Mouse (Mus musculus): ENCODE results near the gene Tprg. TPM values are rescaled to one million over a fixed set of nuclear protein-coding genes. Genes with fewer than 3 reads are reported as not detected.

Tprg gene
- polyA plus RNA-seq (2015; fragmentation: Nextera tagmentation; extraction: Ambion mirVana) = 0.15 and 0.40 TPM in 2 replicates

DNA sequence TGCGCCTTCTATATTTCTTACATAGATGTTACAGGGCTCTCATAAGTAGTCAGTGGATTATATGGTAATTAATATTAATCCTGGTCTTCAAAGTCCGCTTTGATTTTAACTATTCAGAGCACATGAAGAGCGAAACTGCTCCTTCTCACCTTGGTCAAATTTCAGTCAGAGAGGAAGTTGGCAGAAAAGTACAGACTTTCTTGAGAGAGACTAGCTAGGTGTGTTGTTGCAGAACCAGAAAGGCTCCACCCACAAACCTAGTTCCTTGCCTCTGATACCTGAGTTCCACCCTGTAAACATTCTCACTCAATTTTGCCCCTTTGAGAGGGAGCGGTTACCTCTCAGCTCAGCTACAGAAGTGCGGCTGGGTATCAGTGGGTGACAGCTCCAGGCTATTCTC is at the start of gene Tprg:
Tprg (plus strand) TSS at position 301 of the 400 bp plus-strand sequence.
- no peak for DNase-seq (ENCODE audit: low spot score)

GRCm38 (mm10) chr16:25238274-25239050 is 48.2 kb upstream of the Tprg start:
- DNase-seq (ENCODE audit: low spot score) = no peak

DNA sequence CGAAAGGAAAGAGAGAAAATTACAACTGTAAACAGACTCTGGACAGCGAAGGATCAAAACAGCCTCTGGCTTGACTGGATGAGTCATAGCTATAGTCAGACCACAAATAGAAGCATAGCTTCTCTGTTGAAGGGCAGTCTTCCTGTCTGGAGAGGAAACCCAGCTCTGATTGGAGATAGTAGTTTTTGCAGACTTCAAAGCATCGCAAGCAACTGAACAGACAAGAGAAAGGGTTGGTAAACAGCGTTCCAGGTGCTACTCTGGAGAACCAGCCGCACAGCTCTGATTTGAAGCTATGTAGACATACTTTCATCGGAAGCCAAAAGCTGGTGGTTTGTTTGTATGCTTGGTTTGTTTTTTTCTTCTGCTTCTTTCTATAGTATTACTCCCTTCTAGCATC is 37.7 kb upstream of the Tprg start:
- peak; percentile 58 for DNase-seq (ENCODE audit: low spot score)

DNA sequence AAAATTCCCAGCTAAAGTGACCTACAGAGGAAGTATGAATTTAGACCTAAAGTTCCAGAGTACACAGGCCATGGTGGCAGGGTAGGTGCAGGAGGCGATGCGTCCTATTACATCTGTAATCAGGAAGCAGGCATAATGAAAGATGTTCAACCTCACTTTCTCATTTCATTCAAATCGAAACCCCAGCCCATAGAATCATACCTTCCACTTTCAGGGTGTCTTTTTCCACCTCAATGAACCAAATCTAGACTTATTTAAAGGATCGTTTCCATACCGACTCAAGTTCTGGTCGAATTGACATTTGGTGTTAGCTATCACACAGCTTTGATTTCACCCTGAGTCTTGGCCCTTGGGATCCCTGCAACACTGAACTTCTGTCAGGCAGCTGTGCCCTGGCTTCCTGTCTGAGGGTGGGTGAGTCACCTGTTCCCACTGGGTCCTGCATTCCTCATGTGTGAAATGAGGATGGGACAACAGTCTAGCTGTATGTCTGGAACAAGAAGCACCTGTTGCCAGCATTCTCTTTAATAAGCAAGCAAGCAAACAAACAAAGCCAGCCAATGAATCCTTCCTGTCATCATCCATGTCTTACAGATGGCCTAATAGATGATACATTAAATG is 36.4 kb upstream of the Tprg start:
- DNase-seq (ENCODE audit: low spot score) = no peak

- DNase-seq (ENCODE audit: low spot score) = no peak
Observed at GRCm38 (mm10) chr16:25251080-25251479, 35.5 kb upstream of the Tprg start.

- no peak for DNase-seq (ENCODE audit: low spot score)
Observed at GRCm38 (mm10) chr16:25254646-25255045, 32.0 kb upstream of the Tprg start.

DNA sequence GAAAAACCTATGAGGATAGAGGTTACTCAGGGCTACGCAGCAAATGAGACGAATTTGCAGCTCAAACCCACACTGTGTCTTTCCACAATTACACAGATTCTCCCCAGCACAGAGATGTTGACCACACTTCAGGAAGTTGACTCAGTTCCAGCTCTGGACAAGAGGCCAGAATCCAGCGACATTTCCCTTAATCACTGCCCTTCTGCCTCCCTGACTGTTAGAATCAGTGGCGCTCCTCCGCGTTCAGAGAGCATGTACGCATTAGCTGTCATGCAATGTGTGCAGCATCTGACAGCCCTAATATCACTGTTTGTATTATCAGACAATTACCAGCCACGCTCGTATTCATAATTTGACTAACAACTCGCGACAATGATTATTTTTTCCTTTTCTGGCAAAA is 31.4 kb upstream of the Tprg start:
- no peak for DNase-seq (ENCODE audit: low spot score)

DNA sequence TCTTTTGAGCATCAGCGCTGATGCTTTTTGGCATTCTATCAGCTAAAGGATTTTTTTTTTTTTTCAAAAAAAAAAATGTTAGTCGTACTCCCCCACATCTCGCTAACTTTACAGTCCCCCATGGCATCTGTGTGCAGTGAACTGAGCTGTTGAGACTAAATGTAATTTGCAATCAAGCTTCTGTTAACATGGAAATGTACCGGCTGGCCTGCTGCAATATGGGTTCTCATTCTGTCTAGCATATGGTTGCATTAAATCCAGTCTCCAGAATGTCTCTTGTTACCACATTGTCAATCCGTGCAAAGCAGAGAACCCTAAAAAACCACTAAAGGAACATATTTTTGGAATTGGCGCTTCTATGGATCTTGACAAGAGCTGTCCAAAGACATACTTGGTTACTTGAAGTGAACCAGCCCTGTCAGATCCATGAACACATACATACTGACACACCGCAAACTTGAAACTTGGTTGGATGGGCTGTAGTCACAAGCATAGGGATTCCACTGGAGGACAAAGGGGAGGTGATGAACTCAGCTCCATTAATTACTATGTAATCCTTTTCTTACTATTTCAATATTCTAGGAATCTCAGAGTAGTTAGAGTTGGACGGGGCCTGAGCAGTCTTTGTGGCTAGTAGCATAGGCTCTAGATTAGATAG is 30.9 kb upstream of the Tprg start:
- no peak for DNase-seq (ENCODE audit: low spot score)

DNA sequence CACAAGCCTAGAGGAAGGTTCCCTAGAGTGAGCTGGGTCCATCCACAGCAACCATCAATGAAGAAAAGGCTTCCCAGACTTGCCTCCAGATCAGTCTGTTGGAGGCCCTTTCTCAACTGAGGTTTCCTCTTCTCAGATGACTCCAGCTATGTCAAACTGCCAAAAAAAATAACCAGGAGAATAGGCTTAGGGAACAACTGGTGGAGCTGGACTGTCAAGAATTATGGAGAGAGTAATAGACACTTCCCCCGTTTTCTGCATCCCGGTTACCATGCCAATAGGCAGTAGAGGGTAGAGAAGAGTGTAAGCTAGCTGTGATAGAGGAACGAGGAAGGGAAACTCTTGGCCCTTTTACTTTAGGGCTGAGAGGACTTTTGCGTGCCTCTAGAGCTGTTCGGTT is 24.3 kb upstream of the Tprg start:
- DNase-seq (ENCODE audit: low spot score) = no peak

DNA sequence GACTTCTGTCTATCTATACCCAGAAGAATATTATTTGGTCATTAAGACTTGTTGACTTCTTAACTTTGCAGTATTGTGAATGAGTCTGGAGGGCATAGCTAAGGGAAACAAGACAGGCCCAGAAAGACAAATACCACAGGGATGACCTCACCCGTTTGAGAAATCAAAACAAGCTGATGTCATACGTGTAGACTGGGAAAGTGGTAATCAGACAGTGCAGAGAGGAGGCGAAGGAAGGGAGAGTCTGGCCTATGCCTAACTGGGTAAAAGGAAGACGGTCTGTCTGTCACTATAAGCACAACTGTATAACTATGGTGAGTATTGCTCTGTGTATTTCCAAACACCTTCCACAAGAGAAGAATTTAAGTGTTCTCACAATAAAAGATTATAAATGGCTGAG is 23.7 kb upstream of the Tprg start:
- DNase-seq (ENCODE audit: low spot score) = no peak

GRCm38 (mm10) chr16:25263520-25264149 is 23.0 kb upstream of the Tprg start:
- peak; percentile 85 for DNase-seq (ENCODE audit: low spot score)

DNA sequence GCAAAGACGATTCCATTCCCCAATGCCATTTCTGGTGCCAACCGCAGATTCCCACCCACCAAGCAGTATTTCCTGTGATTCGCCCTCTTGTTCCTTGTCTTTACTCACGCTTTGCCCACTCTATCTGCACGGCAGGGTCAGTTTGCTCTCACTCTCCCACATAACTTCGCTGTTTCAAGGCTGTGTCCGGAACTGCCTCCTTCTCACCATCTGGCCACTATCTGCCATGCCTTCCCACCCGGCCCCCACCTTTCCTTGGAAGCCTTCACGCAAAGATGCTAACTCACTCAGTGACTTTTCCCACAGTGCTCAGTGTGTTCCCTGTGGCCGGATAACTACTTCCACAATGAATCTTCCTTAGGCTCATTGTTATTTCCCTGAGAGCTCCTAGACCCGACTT is 21.4 kb upstream of the Tprg start:
- no peak for DNase-seq (ENCODE audit: low spot score)

GRCm38 (mm10) chr16:25268276-25268675 is 18.3 kb upstream of the Tprg start:
- DNase-seq (ENCODE audit: low spot score) = no peak

- DNase-seq (ENCODE audit: low spot score) = no peak
Observed at GRCm38 (mm10) chr16:25282563-25282962, 4.1 kb upstream of the Tprg start.

DNA sequence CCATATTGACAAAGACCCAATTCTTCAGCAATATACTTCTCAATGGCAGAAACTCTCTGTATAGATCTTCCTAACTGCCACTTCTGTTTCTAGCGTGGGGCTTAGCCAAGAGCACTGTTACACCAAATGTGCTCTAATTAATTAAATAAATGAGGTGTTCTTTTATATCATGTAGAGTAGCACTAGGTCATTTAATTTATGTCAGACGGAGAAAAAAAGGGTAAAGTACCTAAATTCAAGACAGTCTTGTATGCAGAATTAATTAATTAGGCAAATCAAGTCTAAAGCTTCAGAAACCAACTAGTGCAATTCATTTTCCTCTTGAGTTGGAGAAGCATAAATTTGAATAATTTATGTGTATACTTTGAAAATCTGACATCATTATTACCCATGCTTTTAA is 7.1 kb downstream of the Tprg start:
- no peak for DNase-seq (ENCODE audit: low spot score)

DNA sequence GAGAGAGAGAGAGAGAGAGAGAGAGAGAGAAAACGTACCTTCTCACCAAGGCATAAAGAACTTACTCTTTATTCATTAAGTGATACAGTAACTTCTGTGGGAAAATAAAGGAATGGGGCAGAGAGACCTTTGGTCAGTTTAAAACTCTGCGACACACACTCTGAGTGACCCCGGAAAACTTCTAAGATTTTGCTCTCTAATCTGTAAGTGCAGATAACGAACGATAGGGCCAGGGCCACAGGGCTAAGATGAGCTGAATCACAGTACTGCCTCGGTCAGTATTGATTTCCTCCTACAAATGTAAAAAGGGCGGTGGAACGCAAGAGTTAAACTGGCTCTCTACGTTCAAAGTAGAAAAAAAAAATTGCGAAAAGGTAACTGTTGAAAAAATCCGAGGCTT is 8.9 kb downstream of the Tprg start:
- DNase-seq (ENCODE audit: low spot score) = no peak

GRCm38 (mm10) chr16:25296746-25297145 is 10.1 kb downstream of the Tprg start:
- DNase-seq (ENCODE audit: low spot score) = no peak

- no peak for DNase-seq (ENCODE audit: low spot score)
Observed at GRCm38 (mm10) chr16:25298204-25298603, 11.6 kb downstream of the Tprg start.

DNA sequence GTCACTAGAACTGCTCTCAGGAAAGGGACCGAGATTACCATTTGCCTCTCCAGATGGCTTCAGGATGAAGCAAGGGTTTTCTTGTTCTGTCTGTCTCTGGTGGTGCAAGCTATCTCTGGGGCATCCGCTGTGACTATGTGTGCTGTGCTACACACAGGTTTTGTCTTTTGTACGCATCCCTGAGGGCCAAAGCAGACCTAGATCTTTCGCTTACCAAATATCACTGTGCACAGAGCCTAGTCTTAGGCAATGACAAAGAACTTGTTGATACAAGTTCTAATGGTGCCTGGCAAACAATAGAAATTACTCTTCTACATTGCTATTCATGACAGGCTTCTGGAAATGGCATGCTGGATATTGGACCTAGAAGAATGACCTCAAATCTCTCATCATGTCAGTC is 16.0 kb downstream of the Tprg start:
- DNase-seq (ENCODE audit: low spot score) = no peak

DNA sequence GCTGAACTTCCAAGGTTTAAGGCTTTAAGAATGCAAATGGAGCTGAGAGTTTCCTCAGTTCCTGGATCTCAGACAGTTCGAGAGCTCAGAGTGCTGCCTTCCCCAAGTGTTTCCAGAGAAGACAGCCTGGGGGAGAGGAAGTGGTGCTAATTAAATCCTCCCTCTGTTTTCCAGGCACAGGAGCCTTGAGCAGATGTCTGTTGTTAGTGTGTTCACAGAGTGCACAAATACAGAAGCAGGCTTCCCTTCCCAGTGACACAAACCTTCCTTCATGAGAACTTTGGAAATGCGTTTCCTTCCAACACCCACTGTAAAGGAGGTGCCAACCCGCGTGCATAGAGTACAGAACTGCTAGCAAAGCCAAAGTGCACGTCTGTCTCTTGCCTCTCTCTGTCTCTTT is 27.4 kb downstream of the Tprg start:
- DNase-seq (ENCODE audit: low spot score) = no peak

- no peak for DNase-seq (ENCODE audit: low spot score)
Observed at GRCm38 (mm10) chr16:25315090-25315489, 28.5 kb downstream of the Tprg start.

DNA sequence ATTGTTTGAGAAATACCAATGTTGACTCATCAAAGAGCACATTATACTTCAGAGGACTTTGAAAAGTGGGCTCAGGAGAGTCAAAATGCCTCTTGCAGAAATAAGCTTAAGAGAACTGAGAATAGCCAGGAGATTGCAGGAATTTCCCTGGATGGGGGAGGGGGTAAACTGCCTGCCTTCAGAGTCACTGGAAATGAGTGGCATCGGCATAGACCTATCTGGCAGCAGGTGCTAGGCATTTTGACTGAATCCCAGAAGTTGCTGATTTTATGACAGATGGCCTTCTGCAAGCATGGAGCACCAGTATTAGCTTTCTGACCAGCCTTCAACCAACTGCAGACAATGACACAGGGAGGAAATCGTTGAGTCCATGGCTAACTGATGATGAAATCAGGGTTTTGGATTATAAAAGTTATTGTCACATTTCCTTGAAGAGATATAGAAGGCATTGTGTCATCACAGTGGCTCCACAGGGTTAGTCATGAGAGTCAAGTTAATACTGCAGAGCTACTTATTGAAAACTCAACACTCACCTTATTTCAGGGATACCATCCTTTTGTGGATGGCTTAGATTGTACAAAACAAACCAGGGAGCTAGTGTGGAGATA is 39.1 kb downstream of the Tprg start:
- no peak for DNase-seq (ENCODE audit: low spot score)

Measured in thymus, postnatal 0 days (tissue).